Mouse (Mus musculus): Measurements from ENCODE around the gene Ginm1. TPM values are rescaled to one million over a fixed set of nuclear protein-coding genes. Genes with fewer than 3 reads are reported as not detected.
A peak's percentile ranks its signal among the peaks of the same experiment; 100 is the strongest.

Gene Ginm1
- polyA plus RNA-seq, 1 experiment from 2014 or later, result 54.0 TPM

GRCm38 (mm10) chr10:7801258-7801657, 8.6 kb upstream of the Ginm1 start:
- no peak for ATAC-seq (ENCODE audit: low FRiP score)
- H3K27me3 ChIP-seq (replicated peaks), result no peaks in the 10 kb centered on the region
- H3K9ac ChIP-seq (replicated peaks), result no peak overlapping the region
- H3K36me3 ChIP-seq, result peaks cover 75% of the 10 kb centered on the region
- no peak overlapping the region for H3K4me2 ChIP-seq
- 94% methylated on average over 3 of the region's 3 CpGs for WGBS
- no peaks in the 10 kb centered on the region for H3K4me1 ChIP-seq
- H3K9me3 ChIP-seq (replicated peaks), result no peaks in the 10 kb centered on the region
- no peak overlapping the region for H3K4me3 ChIP-seq (replicated peaks)
- no peak overlapping the region for H3K27ac ChIP-seq (replicated peaks)

GRCm38 (mm10) chr10:7792254-7792750, 322 bp downstream of the Ginm1 start:
- WGBS, result under 1% methylated on average over 10 of the region's 10 CpGs
- Histone ChIP-seq H3K9ac (replicated peaks) (peak overlapping the region; percentile 75), H3K27ac (replicated peaks) (peak overlapping the region; percentile 73), H3K4me2 (peak overlapping the region; percentile 77), H3K4me3 (replicated peaks) (peak overlapping the region; percentile 77), H3K36me3 (peaks cover 23% of the 10 kb centered on the region), H3K4me1 (peaks cover 22% of the 10 kb centered on the region), H3K27me3 (replicated peaks) (no peaks in the 10 kb centered on the region), H3K9me3 (replicated peaks) (no peaks in the 10 kb centered on the region)
- peak; percentile 54; the same call in 1 of the 2 replicates for ATAC-seq (ENCODE audit: low FRiP score)

GRCm38 (mm10) chr10:7787319-7787718, 5.3 kb downstream of the Ginm1 start:
- no peak overlapping the region for H3K9ac ChIP-seq (replicated peaks)
- peaks cover 8% of the 10 kb centered on the region for H3K4me1 ChIP-seq
- no peak overlapping the region for H3K4me3 ChIP-seq (replicated peaks)
- no peak overlapping the region for H3K4me2 ChIP-seq
- no peaks in the 10 kb centered on the region for H3K9me3 ChIP-seq (replicated peaks)
- no peaks in the 10 kb centered on the region for H3K27me3 ChIP-seq (replicated peaks)
- H3K27ac ChIP-seq (replicated peaks), result no peak overlapping the region
- 36% methylated on average over 2 of the region's 2 CpGs for WGBS
- peaks cover 12% of the 10 kb centered on the region; the same call in 1 of the 2 replicates for H3K36me3 ChIP-seq
- ATAC-seq (ENCODE audit: low FRiP score), result no peak

- peak overlapping the region; percentile 76; the same call in 1 of the 2 replicates for H3K27ac ChIP-seq (replicated peaks)
- no peaks in the 10 kb centered on the region for H3K27me3 ChIP-seq (replicated peaks)
- 0 out of 2 replicates have a peak, but pooled peaks cover 6% of the 10 kb centered on the region for H3K36me3 ChIP-seq
- peak overlapping the region; percentile 78 for H3K4me3 ChIP-seq (replicated peaks)
- no peaks in the 10 kb centered on the region for H3K9me3 ChIP-seq (replicated peaks)
- H3K4me1 ChIP-seq, result peaks cover 31% of the 10 kb centered on the region
- H3K9ac ChIP-seq (replicated peaks), result peak overlapping the region; percentile 40
- ATAC-seq (ENCODE audit: low FRiP score), result peak; percentile 26; the same call in 1 of the 2 replicates
- WGBS, result 55% methylated on average over 3 of the region's 3 CpGs
- H3K4me2 ChIP-seq, result peak overlapping the region; percentile 75
Observed at GRCm38 (mm10) chr10:7781214-7781613, 11.4 kb downstream of the Ginm1 start.

GRCm38 (mm10) chr10:7780238-7781176, 12.1 kb downstream of the Ginm1 start:
- H3K4me3 ChIP-seq (replicated peaks), result peak overlapping the region; percentile 78
- 0 out of 2 replicates have a peak, but pooled peaks cover 11% of the 10 kb centered on the region for H3K36me3 ChIP-seq
- H3K27ac ChIP-seq (replicated peaks), result peak overlapping the region; percentile 76
- no peaks in the 10 kb centered on the region for H3K9me3 ChIP-seq (replicated peaks)
- H3K4me2 ChIP-seq, result peak overlapping the region; percentile 75
- peaks cover 31% of the 10 kb centered on the region for H3K4me1 ChIP-seq
- H3K27me3 ChIP-seq (replicated peaks), result no peaks in the 10 kb centered on the region
- WGBS, result under 1% methylated on average over 60 of the region's 77 CpGs
- peak overlapping the region; percentile 73 for H3K9ac ChIP-seq (replicated peaks)
- ATAC-seq (ENCODE audit: low FRiP score), result peak; percentile 94

GRCm38 (mm10) chr10:7779751-7780237, 12.8 kb downstream of the Ginm1 start:
- Histone ChIP-seq H3K27me3 (replicated peaks) (no peaks in the 10 kb centered on the region), H3K9me3 (replicated peaks) (no peaks in the 10 kb centered on the region), H3K9ac (replicated peaks) (peak overlapping the region; percentile 73), H3K27ac (replicated peaks) (no peak overlapping the region), H3K4me2 (peak overlapping the region; percentile 75), H3K4me1 (peaks cover 31% of the 10 kb centered on the region), H3K36me3 (peaks cover 16% of the 10 kb centered on the region), H3K4me3 (replicated peaks) (peak overlapping the region; percentile 78)
- 18% methylated on average over 7 of the region's 7 CpGs for WGBS
- peak; percentile 1; the same call in 1 of the 2 replicates for ATAC-seq (ENCODE audit: low FRiP score)

GRCm38 (mm10) chr10:7778361-7778760, 14.3 kb downstream of the Ginm1 start:
- Histone ChIP-seq H3K4me3 (replicated peaks) (no peak overlapping the region), H3K4me1 (peaks cover 31% of the 10 kb centered on the region), H3K36me3 (peaks cover 25% of the 10 kb centered on the region), H3K4me2 (no peak overlapping the region), H3K9ac (replicated peaks) (no peak overlapping the region), H3K27me3 (replicated peaks) (no peaks in the 10 kb centered on the region), H3K27ac (replicated peaks) (no peak overlapping the region), H3K9me3 (replicated peaks) (no peaks in the 10 kb centered on the region)
- WGBS, result 93% methylated on average over 3 of the region's 3 CpGs
- ATAC-seq (ENCODE audit: low FRiP score), result no peak

GRCm38 (mm10) chr10:7775421-7775820, 17.2 kb downstream of the Ginm1 start:
- 94% methylated on average over 8 of the region's 8 CpGs for WGBS

GRCm38 (mm10) chr10:7772769-7773168, 19.9 kb downstream of the Ginm1 start:
- no peak overlapping the region for H3K27ac ChIP-seq (replicated peaks)
- no peak overlapping the region for H3K4me3 ChIP-seq (replicated peaks)
- no peak for ATAC-seq (ENCODE audit: low FRiP score)
- peaks cover 72% of the 10 kb centered on the region for H3K36me3 ChIP-seq
- H3K27me3 ChIP-seq (replicated peaks), result no peaks in the 10 kb centered on the region
- 97% methylated on average over 1 of the region's 1 CpGs for WGBS
- H3K4me2 ChIP-seq, result no peak overlapping the region
- H3K9me3 ChIP-seq (replicated peaks), result no peaks in the 10 kb centered on the region
- H3K9ac ChIP-seq (replicated peaks), result no peak overlapping the region
- H3K4me1 ChIP-seq, result 0 out of 2 replicates have a peak, but pooled peaks cover 5% of the 10 kb centered on the region

More at GRCm38 (mm10) chr10:7775421-7775820, 17.2 kb downstream of the Ginm1 start:
- Histone ChIP-seq H3K4me1 (peaks cover 24% of the 10 kb centered on the region), H3K27me3 (replicated peaks) (no peaks in the 10 kb centered on the region), H3K4me2 (no peak overlapping the region), H3K36me3 (peaks cover 54% of the 10 kb centered on the region), H3K4me3 (replicated peaks) (no peak overlapping the region), H3K27ac (replicated peaks) (no peak overlapping the region), H3K9me3 (replicated peaks) (no peaks in the 10 kb centered on the region), H3K9ac (replicated peaks) (no peak overlapping the region)
- no peak for ATAC-seq (ENCODE audit: low FRiP score)

- Histone ChIP-seq H3K4me3 (replicated peaks) (no peak overlapping the region), H3K9ac (replicated peaks) (no peak overlapping the region), H3K4me2 (no peak overlapping the region), H3K36me3 (peaks cover 74% of the 10 kb centered on the region), H3K27ac (replicated peaks) (no peak overlapping the region), H3K27me3 (replicated peaks) (no peaks in the 10 kb centered on the region), H3K9me3 (replicated peaks) (no peaks in the 10 kb centered on the region), H3K4me1 (0 out of 2 replicates have a peak, but pooled peaks cover 3% of the 10 kb centered on the region)
- ATAC-seq (ENCODE audit: low FRiP score), result no peak
- 94% methylated on average over 4 of the region's 4 CpGs for WGBS
Observed at GRCm38 (mm10) chr10:7772346-7772745, 20.3 kb downstream of the Ginm1 start.

- ATAC-seq (ENCODE audit: low FRiP score), result no peak
- no peak overlapping the region for H3K9ac ChIP-seq (replicated peaks)
- no peak overlapping the region for H3K27ac ChIP-seq (replicated peaks)
- H3K4me2 ChIP-seq, result no peak overlapping the region
- H3K36me3 ChIP-seq, result peaks cover 70% of the 10 kb centered on the region
- H3K4me1 ChIP-seq, result no peaks in the 10 kb centered on the region
- H3K9me3 ChIP-seq (replicated peaks), result no peaks in the 10 kb centered on the region
- no peaks in the 10 kb centered on the region for H3K27me3 ChIP-seq (replicated peaks)
- WGBS, result 96% methylated on average over 2 of the region's 2 CpGs
- H3K4me3 ChIP-seq (replicated peaks), result no peak overlapping the region
Observed at GRCm38 (mm10) chr10:7757544-7757943, 35.1 kb downstream of the Ginm1 start.

All from neural tube, embryonic 15.5 days (tissue).